Mouse (Mus musculus): ENCODE data around the gene Zbp1. TPM values are rescaled to one million over a fixed set of nuclear protein-coding genes. Genes with fewer than 3 reads are reported as not detected.

Zbp1 gene
- total RNA-seq, 2 experiments from 2014 or later = 0.26 to 1.5 TPM

- intact Hi-C loops (cut with DNase I) = loop anchor here (2.0 kb wide), 1 partner anchor 20 kb away; no protein-coding TSS in a partner anchor
- no peak for DNase-seq (ENCODE audit: low spot score)
Observed at GRCm38 (mm10) chr2:173164946-173165345, 53.8 kb downstream of the Zbp1 start.

- intact Hi-C loops (cut with DNase I) = loop anchor here (2.0 kb wide), 1 partner anchor 20 kb away; no protein-coding TSS in a partner anchor
- DNase-seq (ENCODE audit: low spot score) = no peak
Observed at GRCm38 (mm10) chr2:173164358-173164757, 54.4 kb downstream of the Zbp1 start.

GRCm38 (mm10) chr2:173163380-173163779 lies 55.3 kb downstream of the Zbp1 start:
- intact Hi-C loops (cut with DNase I) = no loop called here
- no peak for DNase-seq (ENCODE audit: low spot score)

- intact Hi-C loops (cut with DNase I) = no loop called here
- no peak for DNase-seq (ENCODE audit: low spot score)
Observed at GRCm38 (mm10) chr2:173159354-173160311, 59.1 kb downstream of the Zbp1 start.

- intact Hi-C loops (cut with DNase I) = no loop called here
- DNase-seq (ENCODE audit: low spot score) = no peak
Observed at GRCm38 (mm10) chr2:173158390-173159055, 60.2 kb downstream of the Zbp1 start.

- no peak for DNase-seq (ENCODE audit: low spot score)
- intact Hi-C loops (cut with DNase I) = no loop called here
Observed at GRCm38 (mm10) chr2:173157871-173158270, 60.9 kb downstream of the Zbp1 start.

GRCm38 (mm10) chr2:173157376-173157775 lies 61.3 kb downstream of the Zbp1 start:
- DNase-seq (ENCODE audit: low spot score) = no peak
- intact Hi-C loops (cut with DNase I) = no loop called here

- intact Hi-C loops (cut with DNase I) = no loop called here
- DNase-seq (ENCODE audit: low spot score) = no peak
Observed at GRCm38 (mm10) chr2:173156923-173157322, 61.8 kb downstream of the Zbp1 start.

Other genes with a start within 250 kb of the Zbp1 start
- not detected for gene Spo11, start 241.2 kb downstream of the Zbp1 start, total RNA-seq (2021)
- gene Rae1, start 218.8 kb downstream of the Zbp1 start, total RNA-seq (2021) = 10 to 100 TPM; 24.4 to 25.3 TPM
- 100 to 1,000 TPM; 167 to 223 TPM for gene Rbm38, start 198.4 kb downstream of the Zbp1 start, total RNA-seq (2021)
- gene Ctcfl, start 99.4 kb downstream of the Zbp1 start, total RNA-seq (2021) = under 1 TPM; 0.14 to 0.18 TPM
- 10 to 100 TPM; 10.1 to 16.0 TPM for gene Pck1, start 65.9 kb downstream of the Zbp1 start, total RNA-seq (2021)
- gene Pmepa1, start 57.6 kb upstream of the Zbp1 start, total RNA-seq (2021) = 10 to 100 TPM; 28.2 to 31.9 TPM

Measured in heart, postnatal 25 days (tissue).